Mouse (Mus musculus): ENCODE measurements at regions not wholly inside any gene's neighbourhood (a gene's known extent, or its start where the extent isn't known, plus 50 kb on each side); places are given as distances from the start of the nearest gene placed in this dataset.

GRCm38 (mm10) chr3:109273074-109273801, 67.2 kb upstream of the Vav3 start:
- Histone ChIP-seq H3K36me3 (no peaks in the 10 kb centered on the region), H3K27ac (peak overlapping the region; percentile 56), H3K4me1 (replicated peaks) (0 out of 2 replicates have a peak, but pooled peaks cover 7% of the 10 kb centered on the region), H3K4me3 (no peak overlapping the region), H3K27me3 (ENCODE audit: insufficient read depth, poor library complexity, severe bottlenecking) (no peaks in the 10 kb centered on the region), H3K9me3 (no peaks in the 10 kb centered on the region)
- 43% methylated on average over 5 of the region's 5 CpGs for WGBS
- DNase-seq (ENCODE audit: low spot score) = no peak

GRCm38 (mm10) chr3:109273802-109274155, 66.7 kb upstream of the Vav3 start:
- H3K27ac ChIP-seq = no peak overlapping the region

GRCm38 (mm10) chr3:109279086-109279485, 61.4 kb upstream of the Vav3 start:
- 56% methylated on average over 1 of the region's 1 CpGs for WGBS
- Histone ChIP-seq H3K27me3 (ENCODE audit: insufficient read depth, poor library complexity, severe bottlenecking) (no peaks in the 10 kb centered on the region), H3K36me3 (no peaks in the 10 kb centered on the region), H3K4me1 (replicated peaks) (no peaks in the 10 kb centered on the region), H3K27ac (no peak overlapping the region), H3K4me3 (no peak overlapping the region), H3K9me3 (no peaks in the 10 kb centered on the region)
- DNase-seq (ENCODE audit: low spot score) = no peak

More at GRCm38 (mm10) chr3:109273802-109274155, 66.7 kb upstream of the Vav3 start:
- H3K27me3 ChIP-seq (ENCODE audit: insufficient read depth, poor library complexity, severe bottlenecking) = no peaks in the 10 kb centered on the region
- no peak for DNase-seq (ENCODE audit: low spot score)
- no peak overlapping the region for H3K4me3 ChIP-seq
- H3K9me3 ChIP-seq = no peaks in the 10 kb centered on the region
- 84% methylated on average over 4 of the region's 4 CpGs for WGBS
- H3K36me3 ChIP-seq = no peaks in the 10 kb centered on the region
- H3K4me1 ChIP-seq (replicated peaks) = 0 out of 2 replicates have a peak, but pooled peaks cover 7% of the 10 kb centered on the region

GRCm38 (mm10) chr3:109286590-109286989, 53.9 kb upstream of the Vav3 start:
- Histone ChIP-seq H3K4me3 (no peak overlapping the region), H3K27ac (no peak overlapping the region), H3K4me1 (replicated peaks) (no peaks in the 10 kb centered on the region), H3K9me3 (no peaks in the 10 kb centered on the region), H3K27me3 (ENCODE audit: insufficient read depth, poor library complexity, severe bottlenecking) (no peaks in the 10 kb centered on the region), H3K36me3 (no peaks in the 10 kb centered on the region)
- no peak for DNase-seq (ENCODE audit: low spot score)
- WGBS = 51% methylated on average over 1 of the region's 1 CpGs
